Mouse (Mus musculus): ENCODE results near the gene Usp47.

The Usp47 gene

GRCm38 (mm10) chr7:112158316-112158741 is 135.0 kb downstream of the Usp47 start:
- peak; percentile 36 to 40 for DNase-seq

GRCm38 (mm10) chr7:112158942-112159341 is 135.6 kb downstream of the Usp47 start, which contains the start of gene Dkk3:
TSS of gene Dkk3 (minus strand) at chr7:112159057.
- DNase-seq, result peak; percentile 36 to 58

- DNase-seq, result no peak
Measured at GRCm38 (mm10) chr7:112159835-112160234, 136.5 kb downstream of the Usp47 start.
